Mouse (Mus musculus) forebrain, embryonic 13.5 days (tissue): ENCODE data around the gene Gcm1. TPM values are rescaled to one million over a fixed set of nuclear protein-coding genes. Genes with fewer than 3 reads are reported as not detected.
"Not testable (repeated sequence)": the region's sequence is repeated elsewhere in the genome, so short reads cannot be mapped to it uniquely, and the experiment has no call there.

Experiments used
- ATAC-seq: fragments of 200-750 bp; cut with Nextera tagmentation; 2 replicates; pipeline ENCODE4 v1.8.0; 2017
- H3K27ac ChIP-seq: fragments of 300-500 bp; sonication (generic); 2 replicates; pipeline ENCODE4 v1.5.1; 2015; ENCODE audit warnings: inconsistent platforms, mild to moderate bottlenecking, moderate library complexity
- H3K27me3 ChIP-seq: fragments of 300-500 bp; sonication (generic); 2 replicates; pipeline ENCODE4 v1.6.1; 2015; ENCODE audit warnings: mild to moderate bottlenecking, inconsistent platforms
- H3K36me3 ChIP-seq: fragments of 300-500 bp; sonication (generic); 2 replicates; pipeline ENCODE4 v1.6.1; 2015; ENCODE audit warnings: mild to moderate bottlenecking, inconsistent platforms; ENCODE audit not compliant: poor library complexity, severe bottlenecking
- H3K4me1 ChIP-seq: fragments of 300-500 bp; sonication (generic); 2 replicates; pipeline ENCODE4 v1.6.1; 2015; ENCODE audit warnings: inconsistent platforms
- H3K4me2 ChIP-seq: fragments of 300-500 bp; sonication (generic); 2 replicates; pipeline ENCODE4 v1.6.1; 2015; ENCODE audit warnings: inconsistent platforms, mild to moderate bottlenecking, moderate library complexity
- H3K4me3 ChIP-seq: fragments of 300-500 bp; sonication (generic); 2 replicates; pipeline ENCODE4 v1.5.1; 2015; ENCODE audit warnings: mild to moderate bottlenecking, inconsistent platforms
- H3K9ac ChIP-seq: fragments of 300-500 bp; sonication (generic); 2 replicates; pipeline ENCODE4 v1.6.1; 2015; ENCODE audit warnings: mild to moderate bottlenecking, inconsistent platforms
- H3K9me3 ChIP-seq: fragments of 300-500 bp; sonication (generic); replicated peaks from 2 replicates; pipeline ENCODE4 v1.6.1; 2016; ENCODE audit warnings: inconsistent platforms
- WGBS: fragments of 180-500 bp; shearing (Covaris S2); methylation state at CpG from one replicate; pipeline ENCODE4 v1.1.7; 2015; 5-methylcytosine and 5-hydroxymethylcytosine counted together
- polyA plus RNA-seq: library from polyadenylated mRNA; unstranded; fragments of >200 nt; fragmentation: Nextera tagmentation; extraction: Ambion mirVana; gene quantifications from 2 replicates; pipeline ENCODE4 v1.2.1, GENCODE M21; 2015

Gcm1 gene
- polyA plus RNA-seq, 1 experiment from 2014 or later = not detected

GRCm38 (mm10) chr9:78054298-78054697 lies 2.6 kb downstream of the Gcm1 start:
- Histone ChIP-seq H3K4me2 (no peak overlapping the region), H3K36me3 (no peaks in the 10 kb centered on the region), H3K9me3 (no peaks in the 10 kb centered on the region), H3K4me3 (no peak overlapping the region), H3K27me3 (no peaks in the 10 kb centered on the region), H3K27ac (no peak overlapping the region), H3K9ac (no peak overlapping the region), H3K4me1 (no peaks in the 10 kb centered on the region)
- 74% methylated on average over 3 of the region's 3 CpGs for WGBS
- no peak for ATAC-seq

- Histone ChIP-seq H3K4me2 (no peak overlapping the region), H3K27ac (no peak overlapping the region), H3K4me3 (no peak overlapping the region), H3K9ac (no peak overlapping the region), H3K27me3 (no peaks in the 10 kb centered on the region), H3K36me3 (no peaks in the 10 kb centered on the region), H3K9me3 (no peaks in the 10 kb centered on the region), H3K4me1 (no peaks in the 10 kb centered on the region)
- 85% methylated on average over 16 of the region's 16 CpGs for WGBS
- ATAC-seq = no peak
Measured at GRCm38 (mm10) chr9:78059525-78060120, 7.9 kb downstream of the Gcm1 start.

GRCm38 (mm10) chr9:78062392-78062791 lies 10.7 kb downstream of the Gcm1 start:
- H3K36me3 ChIP-seq = no peaks in the 10 kb centered on the region
- ATAC-seq = no peak
- WGBS = 77% methylated on average over 9 of the region's 9 CpGs
- no peaks in the 10 kb centered on the region for H3K4me1 ChIP-seq
- no peak overlapping the region for H3K9ac ChIP-seq
- H3K4me2 ChIP-seq = no peak overlapping the region
- no peak overlapping the region for H3K4me3 ChIP-seq
- no peaks in the 10 kb centered on the region for H3K9me3 ChIP-seq
- no peak overlapping the region for H3K27ac ChIP-seq
- H3K27me3 ChIP-seq = no peaks in the 10 kb centered on the region

GRCm38 (mm10) chr9:78064121-78064520 lies 12.4 kb downstream of the Gcm1 start:
- Histone ChIP-seq H3K9me3 (no peaks in the 10 kb centered on the region), H3K4me3 (no peak overlapping the region), H3K27me3 (no peaks in the 10 kb centered on the region), H3K9ac (no peak overlapping the region), H3K4me2 (no peak overlapping the region), H3K27ac (no peak overlapping the region), H3K4me1 (no peaks in the 10 kb centered on the region), H3K36me3 (no peaks in the 10 kb centered on the region)
- ATAC-seq = no peak
- WGBS = 82% methylated on average over 10 of the region's 10 CpGs

GRCm38 (mm10) chr9:78070496-78070895 lies 18.8 kb downstream of the Gcm1 start:
- H3K27ac ChIP-seq = no peak overlapping the region
- H3K4me2 ChIP-seq = no peak overlapping the region
- H3K9me3 ChIP-seq = no peaks in the 10 kb centered on the region
- H3K9ac ChIP-seq = no peak overlapping the region
- no peaks in the 10 kb centered on the region for H3K36me3 ChIP-seq
- no peak for ATAC-seq
- no peak overlapping the region for H3K4me3 ChIP-seq
- no peaks in the 10 kb centered on the region for H3K27me3 ChIP-seq
- 89% methylated on average over 5 of the region's 5 CpGs for WGBS
- H3K4me1 ChIP-seq = no peaks in the 10 kb centered on the region

GRCm38 (mm10) chr9:78071626-78072025 lies 19.9 kb downstream of the Gcm1 start:
- WGBS = 94% methylated on average over 4 of the region's 4 CpGs
- H3K27ac ChIP-seq = no peak overlapping the region
- no peak for ATAC-seq
- no peaks in the 10 kb centered on the region for H3K27me3 ChIP-seq
- H3K4me3 ChIP-seq = no peak overlapping the region
- no peaks in the 10 kb centered on the region for H3K4me1 ChIP-seq
- no peak overlapping the region for H3K9ac ChIP-seq
- H3K4me2 ChIP-seq = no peak overlapping the region
- H3K36me3 ChIP-seq = no peaks in the 10 kb centered on the region
- H3K9me3 ChIP-seq = no peaks in the 10 kb centered on the region

GRCm38 (mm10) chr9:78073291-78073690 lies 21.6 kb downstream of the Gcm1 start:
- H3K4me3 ChIP-seq, ATAC-seq, H3K27me3 ChIP-seq, H3K36me3 ChIP-seq, H3K9ac ChIP-seq, H3K9me3 ChIP-seq, H3K4me1 ChIP-seq, H3K27ac ChIP-seq, H3K4me2 ChIP-seq: not testable (repeated sequence)
- 89% methylated on average over 3 of the region's 3 CpGs for WGBS

GRCm38 (mm10) chr9:78073713-78074340 lies 22.1 kb downstream of the Gcm1 start:
- H3K27me3 ChIP-seq = no peaks in the 10 kb centered on the region
- no peak for ATAC-seq
- H3K4me1 ChIP-seq = no peaks in the 10 kb centered on the region
- H3K9me3 ChIP-seq = no peaks in the 10 kb centered on the region
- no peak overlapping the region for H3K27ac ChIP-seq
- WGBS = 91% methylated on average over 13 of the region's 13 CpGs
- H3K9ac ChIP-seq = no peak overlapping the region
- no peak overlapping the region for H3K4me3 ChIP-seq
- H3K36me3 ChIP-seq = no peaks in the 10 kb centered on the region
- H3K4me2 ChIP-seq = no peak overlapping the region

GRCm38 (mm10) chr9:78075256-78075655 lies 23.5 kb downstream of the Gcm1 start:
- Histone ChIP-seq H3K9ac (no peak overlapping the region), H3K36me3 (no peaks in the 10 kb centered on the region), H3K4me2 (no peak overlapping the region), H3K4me3 (no peak overlapping the region), H3K27ac (no peak overlapping the region), H3K9me3 (no peaks in the 10 kb centered on the region), H3K27me3 (no peaks in the 10 kb centered on the region), H3K4me1 (no peaks in the 10 kb centered on the region)
- no peak for ATAC-seq
- WGBS = 91% methylated on average over 3 of the region's 3 CpGs

- Histone ChIP-seq H3K9me3 (no peaks in the 10 kb centered on the region), H3K4me1 (no peaks in the 10 kb centered on the region), H3K4me2 (no peak overlapping the region), H3K27ac (no peak overlapping the region), H3K9ac (no peak overlapping the region), H3K36me3 (peaks cover 12% of the 10 kb centered on the region), H3K27me3 (no peaks in the 10 kb centered on the region), H3K4me3 (no peak overlapping the region)
- 29% methylated on average over 2 of the region's 2 CpGs for WGBS
- no peak for ATAC-seq
Measured at GRCm38 (mm10) chr9:78078240-78078639, 26.5 kb downstream of the Gcm1 start.

- Histone ChIP-seq H3K36me3 (peaks cover 47% of the 10 kb centered on the region), H3K4me2 (no peak overlapping the region), H3K4me1 (no peaks in the 10 kb centered on the region), H3K9ac (no peak overlapping the region), H3K27ac (no peak overlapping the region), H3K9me3 (no peaks in the 10 kb centered on the region), H3K27me3 (no peaks in the 10 kb centered on the region), H3K4me3 (no peak overlapping the region)
- 80% methylated on average over 7 of the region's 7 CpGs for WGBS
- no peak for ATAC-seq
Measured at GRCm38 (mm10) chr9:78081835-78082234, 30.1 kb downstream of the Gcm1 start.

GRCm38 (mm10) chr9:78084341-78084740 lies 32.6 kb downstream of the Gcm1 start:
- Histone ChIP-seq H3K36me3 (peaks cover 62% of the 10 kb centered on the region), H3K27ac (no peak overlapping the region), H3K27me3 (no peaks in the 10 kb centered on the region), H3K4me2 (no peak overlapping the region), H3K4me1 (no peaks in the 10 kb centered on the region), H3K9ac (no peak overlapping the region), H3K4me3 (no peak overlapping the region), H3K9me3 (no peaks in the 10 kb centered on the region)
- ATAC-seq = no peak
- 91% methylated on average over 4 of the region's 4 CpGs for WGBS

- Histone ChIP-seq H3K4me2 (no peak overlapping the region), H3K4me3 (no peak overlapping the region), H3K27ac (no peak overlapping the region), H3K27me3 (no peaks in the 10 kb centered on the region), H3K36me3 (peaks cover 66% of the 10 kb centered on the region), H3K9me3 (no peaks in the 10 kb centered on the region), H3K9ac (no peak overlapping the region), H3K4me1 (no peaks in the 10 kb centered on the region)
- ATAC-seq = no peak
- WGBS = 90% methylated on average over 14 of the region's 14 CpGs
Measured at GRCm38 (mm10) chr9:78085722-78086287, 34.1 kb downstream of the Gcm1 start.
